Mouse (Mus musculus) left cerebral cortex, adult 18-20 months (tissue): Measurements from ENCODE around the gene Zfp423. TPM values are rescaled to one million over a fixed set of nuclear protein-coding genes. Genes with fewer than 3 reads are reported as not detected.

Experiments
- DNase-seq, 2 experiments: peaks; one replicate each; pipeline ENCODE4 v3.0.0; 2021 to 2022; ENCODE audit warnings: low spot score in 2 of 2, mixed read lengths in 1 of 2
- total RNA-seq, 2 experiments: library from RNA; stranded (reverse); gene quantifications; 2 replicates each; pipeline ENCODE4 v1.2.3; 2021

The Zfp423 gene
- total RNA-seq, 2 experiments from 2014 or later: 22.2 to 28.8 TPM

DNA sequence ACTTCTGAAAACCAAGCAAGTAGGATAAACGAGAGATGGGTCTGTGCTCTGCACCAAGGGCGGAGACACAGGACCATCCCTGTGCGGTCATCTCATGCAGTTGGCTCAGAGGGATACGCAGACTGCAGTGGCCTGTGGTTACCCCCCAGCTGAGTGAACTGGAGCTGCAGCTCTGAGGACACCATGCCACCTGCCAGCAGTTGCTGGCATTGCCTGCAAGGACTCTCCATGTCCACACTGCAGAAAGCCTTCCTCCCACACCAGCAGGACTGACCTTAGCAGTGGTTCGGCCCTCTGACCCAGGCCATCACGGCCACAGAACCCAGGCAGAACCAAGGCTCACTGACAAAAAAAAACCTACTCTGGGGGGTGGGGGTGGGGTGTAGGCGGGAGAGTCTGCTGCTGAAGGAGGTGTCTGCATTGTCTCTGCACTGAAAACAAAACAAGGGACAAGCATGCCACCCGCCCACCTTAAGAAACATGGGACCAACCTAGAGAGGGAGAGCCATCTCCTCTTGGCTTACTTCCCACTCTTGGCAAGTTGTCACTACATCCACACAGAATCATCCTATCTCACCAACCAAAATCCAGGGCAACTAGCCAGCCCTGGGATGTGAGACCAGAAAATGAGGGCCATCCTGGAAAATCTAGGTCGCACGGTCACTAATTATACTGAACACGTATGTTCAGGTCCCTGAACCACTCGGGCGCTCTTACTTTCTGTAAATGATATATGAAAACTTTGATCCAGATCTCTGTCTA lies 288.0 kb downstream of the Zfp423 start:
- peak in 1 of 2 experiments; percentile 26 for DNase-seq

DNA sequence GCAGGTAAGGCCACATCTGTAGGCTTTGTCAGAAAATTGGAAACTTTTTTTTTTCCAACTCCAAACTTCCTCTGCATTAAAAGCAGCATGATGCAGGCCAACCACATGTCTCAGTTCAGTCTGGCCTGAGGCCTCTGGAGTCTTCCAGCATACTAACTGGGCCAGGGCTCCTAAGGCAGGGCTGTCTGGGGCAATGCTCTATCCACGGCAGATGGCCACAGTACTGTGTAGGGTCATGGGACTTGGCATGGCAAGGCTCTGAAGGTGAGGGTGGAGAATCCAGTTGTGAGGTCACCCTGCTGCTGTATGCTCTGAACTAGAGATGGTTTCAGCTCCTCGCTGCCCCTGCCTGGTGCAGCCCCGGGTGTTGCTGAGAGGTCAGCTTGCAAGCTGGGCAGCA lies 289.2 kb downstream of the Zfp423 start:
- no peak for DNase-seq

DNA sequence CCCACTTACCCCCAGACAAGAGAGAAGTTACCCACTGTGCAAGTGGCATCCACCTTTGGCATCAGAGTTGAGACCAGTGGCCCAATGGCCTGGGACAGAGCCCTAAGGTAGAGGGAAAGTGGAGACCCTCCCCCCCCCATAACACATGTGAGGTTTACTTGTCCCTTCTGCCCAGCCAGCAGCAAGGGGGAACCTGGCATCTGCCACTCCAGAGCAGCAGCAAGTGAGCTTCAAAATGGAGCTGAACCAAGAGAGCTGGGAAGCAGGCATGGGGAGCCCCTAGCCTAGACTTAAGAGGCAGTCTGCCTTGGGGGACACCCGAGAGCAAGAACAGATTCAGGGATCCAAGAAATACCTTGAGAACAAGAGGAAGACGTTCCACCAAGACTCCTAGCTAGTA lies 290.7 kb downstream of the Zfp423 start:
- no peak for DNase-seq

- DNase-seq: peak; percentile 34 to 67
Measured at GRCm38 (mm10) chr8:87667914-87668643, 291.3 kb downstream of the Zfp423 start.

DNA sequence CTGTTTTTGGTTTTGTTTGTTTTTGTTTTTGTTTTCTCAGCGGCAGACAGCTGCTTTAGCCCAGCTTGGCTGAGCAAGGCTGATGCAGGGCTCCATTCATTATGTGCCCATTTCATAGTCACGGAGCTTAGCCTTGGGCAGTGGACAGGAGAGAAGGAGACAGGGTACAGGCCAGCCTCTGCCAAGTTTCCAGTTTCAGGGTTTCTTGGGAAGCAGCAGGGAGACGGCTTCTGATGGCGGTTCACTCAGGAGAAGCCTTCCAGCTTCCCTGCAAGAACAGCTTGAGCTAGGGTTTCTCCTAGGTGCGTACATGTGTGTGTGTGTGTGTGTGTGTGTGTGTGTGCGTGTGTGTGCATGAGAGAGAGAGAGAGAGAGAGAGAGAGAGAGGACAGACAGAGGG lies 292.1 kb downstream of the Zfp423 start:
- DNase-seq: no peak

GRCm38 (mm10) chr8:87665337-87665736 lies 294.1 kb downstream of the Zfp423 start:
- no peak for DNase-seq

DNA sequence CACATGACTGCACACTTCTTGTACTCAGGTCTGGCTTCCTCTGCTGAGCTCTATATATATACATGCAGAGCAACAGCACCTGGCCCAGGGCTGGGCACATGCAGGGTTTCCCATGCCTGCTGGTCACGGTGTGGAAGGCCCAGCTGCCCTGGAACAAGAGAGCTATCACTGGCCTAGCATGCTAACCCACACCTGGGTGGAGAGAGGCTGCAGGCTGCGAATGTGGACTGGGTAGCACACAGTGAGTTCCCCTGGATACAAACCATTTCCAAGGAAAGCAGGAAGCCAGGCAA lies 295.2 kb downstream of the Zfp423 start:
- no peak for DNase-seq

GRCm38 (mm10) chr8:87663349-87664216 lies 295.8 kb downstream of the Zfp423 start:
- DNase-seq: peak; percentile 84 to 86

GRCm38 (mm10) chr8:87662811-87663341 lies 296.5 kb downstream of the Zfp423 start:
- DNase-seq: peak in 1 of 2 experiments; percentile 41

- no peak for DNase-seq
Measured at GRCm38 (mm10) chr8:87662307-87662771, 297.1 kb downstream of the Zfp423 start.

- DNase-seq: no peak
Measured at GRCm38 (mm10) chr8:87660916-87661910, 298.2 kb downstream of the Zfp423 start.

DNA sequence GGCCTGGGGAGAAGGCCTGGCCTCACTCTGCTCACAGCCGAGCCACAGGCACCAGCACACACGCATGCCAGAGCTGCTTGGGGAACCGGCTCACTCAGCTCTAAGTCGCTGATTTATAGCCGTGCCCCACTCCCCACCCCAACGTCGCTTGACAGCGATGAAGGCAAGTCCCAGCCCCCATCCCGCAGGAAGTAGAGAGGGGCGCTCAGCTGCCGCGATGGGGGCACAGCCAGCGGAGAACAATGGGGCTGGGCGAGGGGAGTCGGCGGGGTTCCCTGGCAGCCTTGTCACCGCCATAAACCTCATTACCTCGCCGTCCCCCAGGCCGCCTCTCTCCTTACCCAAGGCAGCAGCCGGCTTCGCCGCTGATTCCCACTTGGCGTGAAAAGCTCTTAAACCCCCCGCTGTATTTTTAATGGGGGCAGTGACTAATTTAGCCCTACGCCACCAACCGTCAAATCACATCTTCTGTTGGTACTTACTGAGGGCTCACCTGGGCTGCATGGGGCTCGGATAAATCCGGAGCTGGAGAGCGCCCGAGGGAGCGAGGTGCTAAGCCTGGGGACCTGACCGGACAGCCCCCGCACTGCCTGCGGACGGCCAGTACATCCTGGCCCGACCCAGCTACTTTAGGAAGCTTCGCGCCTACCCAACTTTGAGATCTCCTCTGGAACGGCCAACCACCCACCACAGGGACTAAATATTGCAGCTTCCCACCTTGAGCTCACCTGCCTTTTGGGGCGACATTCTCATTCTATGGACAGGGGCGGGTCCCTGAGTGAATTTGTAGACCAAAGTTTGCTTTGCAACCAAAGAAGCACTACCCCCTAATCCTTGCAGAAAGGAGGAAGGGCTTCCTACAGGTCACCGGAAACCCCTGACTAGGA lies 299.1 kb downstream of the Zfp423 start:
- no peak for DNase-seq

- no peak for DNase-seq
Measured at GRCm38 (mm10) chr8:87657488-87657887, 301.9 kb downstream of the Zfp423 start.

- peak in 1 of 2 experiments; percentile 38 for DNase-seq
Measured at GRCm38 (mm10) chr8:87656484-87657230, 302.7 kb downstream of the Zfp423 start.

GRCm38 (mm10) chr8:87655946-87656345 lies 303.4 kb downstream of the Zfp423 start:
- no peak for DNase-seq

DNA sequence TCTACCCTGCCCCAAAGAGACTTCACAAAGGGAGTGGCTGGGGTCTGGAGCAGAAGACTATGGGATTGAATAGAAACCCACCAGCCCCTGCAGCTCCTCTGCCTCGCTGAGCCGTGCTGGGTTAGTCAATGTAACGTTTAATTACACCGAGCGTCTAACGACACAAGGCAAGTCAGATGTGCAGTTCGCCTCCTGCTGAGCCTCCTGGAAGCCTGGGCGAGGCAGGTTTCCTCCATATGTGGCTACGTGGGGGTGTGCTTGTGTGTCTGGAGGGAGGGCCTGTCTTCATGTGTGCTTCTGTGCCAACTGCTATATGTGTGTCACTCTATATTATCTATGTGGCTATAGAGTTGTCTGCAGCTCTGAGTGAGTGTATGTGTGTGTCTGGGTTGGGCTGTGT lies 311.6 kb downstream of the Zfp423 start:
- DNase-seq: no peak

- no peak for DNase-seq
Measured at GRCm38 (mm10) chr8:87645829-87646483, 313.4 kb downstream of the Zfp423 start.

GRCm38 (mm10) chr8:87645371-87645770 lies 314.0 kb downstream of the Zfp423 start:
- DNase-seq: no peak
